Mouse (Mus musculus) embryonic facial prominence, embryonic 10.5 days (tissue): Measurements from ENCODE around the gene Lipa. TPM values are rescaled to one million over a fixed set of nuclear protein-coding genes. Genes with fewer than 3 reads are reported as not detected.

Experiments
- DNase-seq: peaks from one replicate; pipeline ENCODE4 v3.0.0-alpha.2; 2017; ENCODE audit warnings: low spot score
- H3K27ac ChIP-seq: fragments of 300-500 bp; sonication (generic); replicated peaks from 2 replicates; pipeline ENCODE4 v1.5.1; 2016; ENCODE audit warnings: mild to moderate bottlenecking
- H3K27me3 ChIP-seq: fragments of 300-500 bp; sonication (generic); replicated peaks from 2 replicates; pipeline ENCODE4 v1.6.1; 2016; ENCODE audit warnings: low read depth, mild to moderate bottlenecking; ENCODE audit not compliant: poor library complexity, severe bottlenecking
- H3K36me3 ChIP-seq: fragments of 300-500 bp; sonication (generic); replicated peaks from 2 replicates; pipeline ENCODE4 v1.6.1; 2016; ENCODE audit warnings: mild to moderate bottlenecking, moderate library complexity
- H3K4me1 ChIP-seq: fragments of 300-500 bp; sonication (generic); 2 replicates; pipeline ENCODE4 v1.6.1; 2016
- H3K4me3 ChIP-seq: fragments of 300-500 bp; sonication (generic); 2 replicates; pipeline ENCODE4 v1.5.1; 2016; ENCODE audit warnings: mild to moderate bottlenecking, moderate library complexity
- H3K9me3 ChIP-seq: fragments of 300-500 bp; sonication (generic); 2 replicates; pipeline ENCODE4 v1.6.1; 2016; ENCODE audit warnings: mild to moderate bottlenecking
- WGBS: fragments of 180-500 bp; shearing (Covaris S2); methylation state at CpG from one replicate; pipeline ENCODE4 v1.1.7; 2016; 5-methylcytosine and 5-hydroxymethylcytosine counted together
- polyA plus RNA-seq: library from polyadenylated mRNA; unstranded; fragments of >200 nt; fragmentation: Nextera tagmentation; extraction: Ambion mirVana; gene quantifications from 2 replicates; pipeline ENCODE4 v1.2.1, GENCODE M21; 2016

Lipa gene
- polyA plus RNA-seq, 1 experiment from 2014 or later = 22.6 TPM

DNA sequence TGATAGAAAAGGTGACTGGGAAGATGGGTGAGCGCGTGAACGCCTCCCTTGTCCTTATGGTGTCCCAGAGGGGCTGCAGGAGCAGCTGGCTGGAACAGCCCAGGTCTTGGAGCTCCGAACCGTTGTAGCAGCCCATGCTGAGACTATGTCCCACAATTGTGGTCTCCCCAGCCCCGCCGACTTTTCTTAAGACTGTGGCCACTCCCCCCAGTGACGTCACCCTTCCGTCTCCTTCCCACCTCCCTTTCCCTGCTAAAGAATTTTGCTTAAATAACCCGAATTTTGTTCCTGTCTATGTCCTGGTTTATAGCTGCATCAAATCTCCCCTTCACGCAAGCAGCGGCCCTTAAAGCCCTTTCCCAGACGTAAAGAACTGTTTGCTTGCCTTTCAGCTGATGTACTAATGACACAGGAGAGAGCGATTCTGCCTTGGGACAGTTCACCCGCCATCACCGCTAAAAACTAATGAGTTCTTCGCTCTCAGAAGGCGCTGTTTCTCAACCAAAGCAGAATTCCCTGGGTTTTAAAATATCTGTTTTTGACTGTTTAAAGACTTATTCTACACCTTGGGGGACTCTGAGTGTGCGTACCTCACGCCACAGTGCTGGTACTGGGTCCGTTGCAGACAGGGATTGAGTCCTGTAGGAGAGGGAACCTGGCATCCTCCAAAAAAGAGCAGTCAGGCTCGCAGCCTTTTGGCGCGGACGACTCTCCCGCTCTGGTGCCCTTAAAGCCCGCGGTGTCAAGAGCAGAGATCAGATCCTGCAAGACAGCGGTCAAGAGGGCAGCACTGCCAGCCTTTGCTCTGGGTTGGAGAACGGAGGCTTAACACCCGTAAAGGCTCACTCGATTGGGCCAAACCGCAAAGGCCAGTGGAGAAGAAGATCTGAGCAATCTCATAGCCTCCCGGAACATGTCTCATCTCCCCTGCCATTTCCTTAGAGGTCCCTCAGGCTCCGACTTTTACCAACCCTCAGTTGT, 52.0 kb downstream of the Lipa start, which contains the start of gene Ch25h:
Ch25h (minus strand) TSS at position 174 of the 981 bp plus-strand sequence.
- WGBS = under 1% methylated on average over 35 of the region's 35 CpGs
- Histone ChIP-seq H3K9me3 (no peaks in the 10 kb centered on the region), H3K27ac (0 out of 2 replicates have a peak within 1 kb of the TSS, but pooled peaks have one; percentile 52), H3K27me3 (peaks cover 74% of the 10 kb centered on the region), H3K36me3 (no peaks in the 10 kb centered on the region), H3K4me1 (peaks cover 21% of the 10 kb centered on the region), H3K4me3 (peak within 1 kb of the TSS; percentile 67)
- peak; percentile 68 for DNase-seq

DNA sequence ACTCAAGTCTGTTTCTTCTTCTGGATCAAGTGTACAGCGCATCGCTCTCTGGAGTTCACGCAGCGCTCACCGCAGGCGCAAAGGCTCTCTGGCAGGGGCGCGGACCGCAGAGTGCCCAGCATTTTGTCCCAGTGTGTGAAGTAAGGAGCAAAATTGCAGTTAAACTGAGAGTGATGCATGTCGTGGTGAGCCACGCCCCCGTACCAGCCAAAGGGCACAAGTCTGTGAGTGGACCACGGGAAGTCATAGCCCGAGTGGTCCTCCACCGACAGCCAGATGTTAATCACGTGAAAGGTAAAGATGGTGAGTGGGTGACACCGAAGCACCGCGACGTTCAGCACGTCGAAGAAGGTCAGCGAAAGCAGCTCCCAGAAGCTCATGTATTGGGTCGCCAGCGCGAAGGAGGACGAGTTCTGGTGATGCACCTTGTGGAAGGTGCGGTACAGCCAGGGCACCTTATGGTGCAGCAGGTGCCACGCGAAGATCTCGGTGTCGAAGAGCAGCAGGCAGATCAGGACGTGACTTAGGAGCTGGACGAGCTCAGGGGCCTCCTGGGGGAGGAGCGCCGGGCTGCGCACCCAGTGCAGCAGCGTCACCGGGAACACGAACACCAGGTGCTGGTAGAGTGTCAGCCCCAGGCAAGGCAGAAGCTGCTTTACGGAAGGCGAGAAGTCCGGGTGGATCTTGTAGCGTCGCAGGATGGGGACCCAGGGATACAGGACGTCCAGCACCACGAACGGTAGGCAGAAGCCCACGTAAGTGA, 52.9 kb downstream of the Lipa start:
- Histone ChIP-seq H3K27me3 (peaks cover 74% of the 10 kb centered on the region), H3K9me3 (no peaks in the 10 kb centered on the region), H3K4me3 (peak overlapping the region; percentile 67), H3K4me1 (peaks cover 21% of the 10 kb centered on the region), H3K27ac (no peak overlapping the region), H3K36me3 (no peaks in the 10 kb centered on the region)
- WGBS = 7% methylated on average over 49 of the region's 49 CpGs
- no peak for DNase-seq

DNA sequence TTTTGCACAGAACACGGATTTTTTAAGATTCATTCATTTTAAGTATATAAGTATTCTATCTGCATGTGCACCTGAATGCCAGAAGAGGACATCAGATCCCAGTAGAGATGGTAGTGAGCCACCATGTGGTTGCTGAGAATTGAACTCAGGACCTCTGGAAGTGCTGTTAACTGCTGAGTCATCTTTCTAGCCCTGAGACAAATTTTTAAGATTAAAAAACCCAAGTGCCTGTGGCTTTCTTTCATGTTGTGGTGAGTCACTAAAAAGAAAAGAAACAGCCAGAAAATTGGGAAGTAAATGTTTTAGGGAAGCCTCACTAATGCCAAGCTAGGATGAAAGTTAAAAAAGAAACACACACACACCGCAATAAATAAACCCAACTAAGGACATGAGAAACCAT, 55.6 kb downstream of the Lipa start:
- no peak for DNase-seq
- H3K9me3 ChIP-seq = no peaks in the 10 kb centered on the region
- WGBS = 74% methylated on average over 2 of the region's 2 CpGs
- H3K27ac ChIP-seq = no peak overlapping the region
- H3K4me3 ChIP-seq = no peak overlapping the region
- H3K36me3 ChIP-seq = no peaks in the 10 kb centered on the region
- H3K4me1 ChIP-seq = peaks cover 33% of the 10 kb centered on the region
- H3K27me3 ChIP-seq = peaks cover 52% of the 10 kb centered on the region

DNA sequence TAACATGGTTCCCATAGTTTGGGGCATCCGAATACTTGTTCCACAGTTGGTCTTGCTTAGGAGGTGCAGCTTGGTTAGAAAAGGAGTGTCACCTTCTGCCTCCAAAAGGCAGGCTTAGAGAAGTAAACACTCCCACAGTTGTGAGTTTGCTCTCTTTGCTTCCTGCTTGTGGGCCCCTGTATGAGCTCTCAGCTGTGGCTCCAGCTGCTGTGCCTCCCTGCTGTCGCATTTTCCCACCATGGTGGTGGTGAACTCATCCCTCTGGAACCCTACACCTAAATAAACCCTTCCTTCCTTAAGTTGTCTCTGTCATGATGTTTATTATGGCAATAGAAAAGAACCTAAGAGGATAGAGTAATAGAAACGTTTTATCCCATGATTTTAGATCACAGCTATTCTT, 58.5 kb downstream of the Lipa start:
- H3K9me3 ChIP-seq = no peaks in the 10 kb centered on the region
- H3K4me3 ChIP-seq = no peak overlapping the region
- peaks cover 23% of the 10 kb centered on the region for H3K27me3 ChIP-seq
- WGBS = 50% methylated on average over 3 of the region's 3 CpGs
- H3K36me3 ChIP-seq = no peaks in the 10 kb centered on the region
- H3K4me1 ChIP-seq = peaks cover 12% of the 10 kb centered on the region
- no peak overlapping the region for H3K27ac ChIP-seq
- DNase-seq = no peak

DNA sequence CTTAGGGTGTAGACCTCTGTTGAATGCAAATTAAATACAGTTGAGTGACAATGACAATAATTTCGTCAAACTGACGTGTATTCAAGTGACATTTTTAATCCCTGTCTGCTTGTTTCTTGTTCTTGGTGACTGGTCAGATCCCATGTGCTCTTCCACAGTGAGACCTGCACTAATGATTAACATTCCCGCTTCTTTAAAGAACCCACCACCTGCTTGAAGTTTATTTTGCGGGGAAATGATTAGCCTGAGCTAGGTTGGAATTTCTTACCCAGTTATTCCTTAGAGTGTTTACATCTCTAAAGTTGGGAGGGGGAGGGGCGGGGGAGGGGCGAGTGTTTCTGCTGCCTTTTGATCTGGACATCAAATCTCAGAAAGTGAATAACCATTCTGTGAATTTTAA, 59.1 kb downstream of the Lipa start:
- Histone ChIP-seq H3K27me3 (peaks cover 17% of the 10 kb centered on the region), H3K4me1 (peaks cover 12% of the 10 kb centered on the region), H3K36me3 (no peaks in the 10 kb centered on the region), H3K9me3 (no peaks in the 10 kb centered on the region), H3K27ac (no peak overlapping the region), H3K4me3 (no peak overlapping the region)
- WGBS = 45% methylated on average over 6 of the region's 6 CpGs
- no peak for DNase-seq

DNA sequence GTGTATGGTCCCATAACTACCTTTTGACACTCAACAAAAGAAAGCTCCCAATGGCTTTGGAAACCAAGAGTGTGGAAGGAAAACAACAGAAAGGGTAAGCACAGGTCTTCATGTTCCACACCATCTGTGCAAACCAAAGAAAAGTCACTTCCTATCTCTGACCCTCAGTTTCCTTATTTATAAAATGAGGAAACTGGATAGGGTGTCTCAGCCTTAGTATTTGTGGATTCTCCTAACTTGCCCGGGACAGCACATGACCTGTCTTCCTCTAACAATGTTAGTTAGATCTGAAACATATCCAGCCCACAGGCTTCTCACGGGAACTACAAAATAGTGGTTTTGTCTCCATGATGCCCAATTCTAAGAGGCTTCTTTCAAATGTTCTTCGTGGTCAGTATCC, 62.8 kb downstream of the Lipa start:
- H3K36me3 ChIP-seq = no peaks in the 10 kb centered on the region
- peaks cover 15% of the 10 kb centered on the region for H3K4me1 ChIP-seq
- H3K27ac ChIP-seq = no peak overlapping the region
- no peaks in the 10 kb centered on the region for H3K9me3 ChIP-seq
- no peak overlapping the region for H3K4me3 ChIP-seq
- no peak for DNase-seq
- 71% methylated on average over 3 of the region's 3 CpGs for WGBS
- H3K27me3 ChIP-seq = no peaks in the 10 kb centered on the region

DNA sequence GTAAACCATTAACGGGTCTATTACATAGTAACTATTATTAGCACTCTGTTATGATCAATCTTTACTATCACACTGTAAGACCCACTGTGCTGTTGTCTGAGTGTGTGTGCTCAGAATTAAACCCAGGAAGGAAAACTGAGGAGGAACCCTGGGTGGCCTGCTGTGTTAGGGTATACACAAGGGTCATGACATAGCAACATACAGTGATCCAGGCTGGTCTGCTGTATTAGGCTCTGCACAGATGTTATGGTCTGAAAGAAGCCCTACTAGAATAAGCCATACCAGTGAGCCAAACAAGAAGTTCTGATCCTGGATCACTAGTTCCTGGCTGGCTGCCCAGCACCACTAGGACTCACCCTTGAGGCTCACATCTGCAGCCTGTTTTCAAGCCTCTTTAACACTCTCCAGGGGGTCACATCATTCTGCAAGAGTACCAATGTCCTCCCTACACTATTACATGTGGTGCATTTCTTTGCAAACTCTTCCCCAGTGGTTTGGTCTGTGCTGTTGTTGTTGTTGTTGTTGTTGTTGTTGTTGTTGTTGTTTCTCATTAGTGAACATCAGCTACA, 65.7 kb downstream of the Lipa start:
- no peaks in the 10 kb centered on the region for H3K27me3 ChIP-seq
- H3K36me3 ChIP-seq = no peaks in the 10 kb centered on the region
- 0 out of 2 replicates have a peak, but pooled peaks cover 3% of the 10 kb centered on the region for H3K4me1 ChIP-seq
- no peak overlapping the region for H3K27ac ChIP-seq
- H3K4me3 ChIP-seq = no peak overlapping the region
- no peak for DNase-seq
- H3K9me3 ChIP-seq = no peaks in the 10 kb centered on the region
- 91% methylated on average over 1 of the region's 1 CpGs for WGBS

DNA sequence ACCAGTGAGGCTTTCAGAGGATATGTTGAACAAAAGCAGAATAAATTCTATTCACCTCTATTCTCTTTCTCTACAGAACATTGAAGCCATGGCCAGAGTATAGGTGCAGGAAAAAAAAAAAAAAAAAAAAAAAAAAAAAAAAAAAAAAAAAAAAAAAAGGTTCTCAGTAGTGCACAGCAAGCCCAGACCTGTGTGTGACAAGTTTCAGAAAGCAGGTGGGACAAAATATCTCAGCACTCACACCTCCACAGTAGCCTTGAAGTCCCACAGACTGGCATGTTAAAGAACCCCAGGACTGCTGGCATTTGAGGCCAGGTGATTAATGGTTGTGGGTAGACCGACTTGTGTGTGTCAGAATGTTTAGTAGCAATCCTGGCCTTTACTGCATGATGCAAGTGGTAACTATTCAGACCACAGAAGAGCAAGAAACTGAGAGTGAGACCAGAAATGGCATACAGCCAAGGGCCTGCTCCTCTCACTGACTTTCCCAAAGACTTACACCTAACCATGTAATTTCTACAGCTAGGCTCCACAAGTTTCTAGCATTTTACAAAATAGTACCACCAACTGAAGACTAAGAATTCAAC, 76.4 kb downstream of the Lipa start:
- Histone ChIP-seq H3K27ac (no peak overlapping the region), H3K4me1 (0 out of 2 replicates have a peak, but pooled peaks cover 3% of the 10 kb centered on the region), H3K27me3 (no peaks in the 10 kb centered on the region), H3K36me3 (no peaks in the 10 kb centered on the region), H3K9me3 (no peaks in the 10 kb centered on the region), H3K4me3 (no peak overlapping the region)
- WGBS = 73% methylated on average over 1 of the region's 1 CpGs
- DNase-seq = no peak

DNA sequence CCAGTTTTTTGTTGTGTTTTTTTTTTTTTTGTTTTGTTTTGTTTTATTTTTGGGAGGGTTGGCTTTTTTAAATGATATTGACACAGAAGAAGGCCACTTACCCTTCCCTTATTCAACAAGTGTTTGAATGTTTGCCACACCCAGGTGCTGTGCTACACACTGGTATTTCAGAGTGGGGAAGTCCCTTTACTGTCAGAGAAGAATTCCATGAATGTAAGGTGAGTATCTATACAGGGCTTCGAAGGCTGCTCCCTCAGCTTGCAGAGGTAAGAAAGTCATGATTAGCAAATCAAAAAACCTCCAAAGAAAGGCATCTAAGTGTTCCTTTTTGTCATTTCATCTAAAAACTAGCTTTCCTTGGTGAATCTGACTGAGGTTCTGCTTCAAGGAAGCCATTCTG, 78.4 kb downstream of the Lipa start:
- Histone ChIP-seq H3K27me3 (no peaks in the 10 kb centered on the region), H3K36me3 (no peaks in the 10 kb centered on the region), H3K27ac (no peak overlapping the region), H3K9me3 (no peaks in the 10 kb centered on the region), H3K4me1 (0 out of 2 replicates have a peak, but pooled peaks cover 3% of the 10 kb centered on the region), H3K4me3 (no peak overlapping the region)
- no peak for DNase-seq
- 82% methylated on average over 1 of the region's 1 CpGs for WGBS

DNA sequence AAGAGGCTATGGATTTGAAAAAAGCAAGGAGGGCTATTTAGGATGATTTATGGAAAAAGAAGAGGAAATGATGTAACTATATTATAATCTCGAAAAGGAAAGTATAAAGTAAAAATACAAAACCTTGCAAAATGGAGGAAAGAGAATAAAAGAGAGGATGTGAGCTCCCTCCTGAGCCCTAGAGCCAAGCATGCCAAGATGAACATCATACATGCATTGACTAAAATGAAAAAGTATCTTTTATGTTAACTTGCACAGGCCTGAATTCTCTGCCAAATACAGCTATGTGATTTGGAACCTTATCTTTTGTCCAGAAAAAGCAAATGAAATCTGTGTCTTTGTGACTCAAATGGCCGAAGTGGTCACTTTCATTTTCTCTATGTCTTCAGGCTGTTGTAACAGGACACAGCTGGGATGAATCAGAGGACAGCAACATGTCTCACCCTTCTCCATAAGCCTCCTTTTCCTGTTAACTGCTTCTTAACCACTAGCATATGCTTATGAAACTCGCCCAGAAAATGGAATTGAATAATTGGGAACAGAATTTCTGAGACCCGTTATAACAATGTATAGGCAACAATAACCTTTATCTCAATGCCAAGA, 81.8 kb downstream of the Lipa start:
- H3K9me3 ChIP-seq = no peaks in the 10 kb centered on the region
- H3K27ac ChIP-seq = no peak overlapping the region
- 0 out of 2 replicates have a peak, but pooled peaks cover 3% of the 10 kb centered on the region for H3K4me1 ChIP-seq
- H3K4me3 ChIP-seq = no peak overlapping the region
- 48% methylated on average over 4 of the region's 4 CpGs for WGBS
- H3K27me3 ChIP-seq = no peaks in the 10 kb centered on the region
- no peaks in the 10 kb centered on the region for H3K36me3 ChIP-seq
- DNase-seq = no peak

DNA sequence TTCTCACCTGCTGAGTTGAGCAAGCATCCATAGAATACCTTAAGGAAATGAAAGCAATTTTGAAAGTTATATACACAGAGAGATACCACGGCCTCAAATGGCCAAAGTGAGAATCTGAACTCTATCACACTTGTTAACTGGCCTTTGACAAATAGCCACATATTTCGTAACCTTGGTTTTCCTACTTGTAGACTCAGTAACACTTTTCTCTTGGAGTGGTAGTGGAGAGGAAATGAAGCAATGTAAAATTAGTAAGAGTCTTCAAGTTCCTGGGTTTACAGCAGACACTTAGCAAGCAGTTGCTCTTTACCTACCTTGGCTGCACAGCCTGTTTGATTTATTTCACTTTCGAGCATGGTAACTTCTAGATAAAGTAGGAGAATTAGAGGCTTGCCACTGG, 82.5 kb downstream of the Lipa start:
- H3K9me3 ChIP-seq = no peaks in the 10 kb centered on the region
- no peak overlapping the region for H3K27ac ChIP-seq
- no peak for DNase-seq
- WGBS = 87% methylated on average over 3 of the region's 3 CpGs
- no peak overlapping the region for H3K4me3 ChIP-seq
- 0 out of 2 replicates have a peak, but pooled peaks cover 3% of the 10 kb centered on the region for H3K4me1 ChIP-seq
- no peaks in the 10 kb centered on the region for H3K36me3 ChIP-seq
- H3K27me3 ChIP-seq = no peaks in the 10 kb centered on the region
